Mouse (Mus musculus) erythroid progenitor cell, adult 5-6 weeks (primary cell): ENCODE results near the gene Pamr1. TPM values are rescaled to one million over a fixed set of nuclear protein-coding genes. Genes with fewer than 3 reads are reported as not detected.

ENCODE experiments used
- ATAC-seq: replicated peaks from 2 replicates; pipeline ENCODE4 v1.8.0; 2016; ENCODE audit warnings: moderate number of reproducible peaks, mild to moderate bottlenecking, moderate TSS enrichment, inconsistent platforms; ENCODE audit not compliant: poor library complexity, low FRiP score, severe bottlenecking
- total RNA-seq, 2 experiments: library from RNA; stranded (forward) in 1 of 2; stranded (reverse) in 1 of 2; fragments of 150-400 nt in 1 of 2; fragments of 186-747, 209-891 nt in 1 of 2; gene quantifications; 2 replicates each; pipeline versions ENCODE4 v1.2.3 to v1.2.4; 2015 to 2017; ENCODE audit warnings: low replicate concordance in 2 of 2

Pamr1 gene
- total RNA-seq (2015; ENCODE audit: low replicate concordance) (not detected in 2 replicates), total RNA-seq (2017; ENCODE audit: low replicate concordance) (not detected in 2 replicates)

DNA sequence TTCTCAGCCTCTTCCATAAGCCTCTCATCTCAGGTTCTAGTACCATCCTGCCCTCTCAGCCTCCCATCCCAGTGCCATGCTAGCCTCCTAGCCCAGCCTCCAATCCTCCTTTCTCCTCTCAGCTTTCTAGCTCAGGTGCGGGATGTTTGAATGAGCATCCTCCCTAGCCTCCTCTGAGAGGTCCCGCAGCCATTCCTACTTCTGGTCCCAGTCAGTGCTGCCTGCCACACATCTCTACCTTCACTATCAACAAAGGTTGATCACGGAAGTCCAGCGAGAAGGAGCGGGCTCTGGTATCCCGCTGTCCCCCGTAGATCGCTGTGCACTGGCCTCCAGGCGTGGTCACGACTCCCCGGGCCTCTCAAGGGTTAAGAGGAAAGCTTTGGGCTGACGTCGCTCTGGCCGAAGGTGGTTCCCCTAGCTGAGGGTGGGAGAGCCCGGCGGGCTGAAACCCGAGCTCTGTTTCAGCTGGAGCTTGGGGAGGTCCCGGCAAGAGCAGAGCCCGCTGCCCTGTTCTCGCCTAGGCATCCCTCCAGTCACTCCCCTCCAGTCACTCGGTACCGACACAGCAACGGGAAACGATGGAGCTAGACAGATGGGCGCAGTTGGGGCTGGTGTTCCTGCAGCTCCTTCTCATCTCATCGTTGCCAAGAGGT is at the start of gene Pamr1:
TSS of gene Pamr1 (plus strand) at position 402 of the 656 bp plus-strand sequence.
- no peak for ATAC-seq

DNA sequence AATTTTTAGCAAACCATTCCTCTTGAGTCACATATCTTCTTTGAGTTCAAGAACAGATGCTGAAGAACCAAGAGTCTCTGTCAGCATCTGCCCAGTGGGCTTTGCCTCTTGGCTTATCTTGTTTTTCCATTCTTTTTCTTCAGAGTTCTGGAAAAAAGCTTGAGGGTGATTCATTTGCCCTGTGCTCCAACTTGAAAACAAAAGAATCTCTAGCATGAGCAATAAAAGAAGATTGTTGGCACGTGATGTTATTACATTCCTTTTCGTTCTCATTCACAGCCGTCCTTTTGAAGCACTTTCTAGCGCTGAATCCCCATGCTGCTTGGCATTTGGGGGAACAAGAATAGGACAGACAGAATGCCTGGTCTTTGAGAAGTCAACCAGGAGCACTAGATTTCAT is 42.2 kb upstream of the Pamr1 start:
- no peak for ATAC-seq

DNA sequence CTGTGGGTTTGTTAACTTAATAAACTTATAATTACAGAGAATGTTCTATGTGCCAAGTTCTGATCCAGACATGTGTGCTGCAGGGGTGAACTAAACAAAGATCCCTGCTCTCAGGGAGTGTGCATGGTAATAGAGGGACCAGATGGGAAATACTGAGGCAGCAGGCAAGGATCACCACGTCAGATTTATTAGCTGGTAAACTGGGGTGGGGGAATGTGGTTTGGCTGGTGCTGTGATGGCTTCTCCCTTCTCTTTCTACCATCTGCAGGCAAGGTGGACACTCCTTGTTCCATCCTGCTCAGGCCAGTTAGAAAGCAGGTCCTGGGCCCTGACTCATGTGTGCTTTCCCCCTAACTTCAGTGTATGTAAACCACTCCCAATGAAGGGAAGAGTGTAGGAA is 41.7 kb upstream of the Pamr1 start:
- no peak for ATAC-seq

DNA sequence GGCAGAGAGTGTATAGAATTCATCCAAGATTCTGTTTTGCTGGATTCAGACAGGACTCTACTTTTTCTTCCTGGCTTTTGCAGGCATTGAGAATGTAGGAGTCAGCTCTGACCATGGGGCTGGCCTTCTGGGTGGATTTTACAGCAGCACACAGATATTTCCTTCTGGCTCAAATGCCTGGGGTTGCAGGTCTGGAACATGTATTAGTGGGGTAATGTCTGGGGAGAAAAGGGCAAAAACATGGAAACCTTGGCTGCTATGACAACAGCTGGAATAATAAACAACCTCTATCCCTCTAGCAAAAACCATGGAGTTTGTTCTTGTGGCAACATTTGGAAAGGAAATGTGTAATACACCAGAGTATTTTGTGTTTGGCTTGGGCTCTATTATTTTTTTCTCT is 29.9 kb upstream of the Pamr1 start:
- no peak for ATAC-seq

DNA sequence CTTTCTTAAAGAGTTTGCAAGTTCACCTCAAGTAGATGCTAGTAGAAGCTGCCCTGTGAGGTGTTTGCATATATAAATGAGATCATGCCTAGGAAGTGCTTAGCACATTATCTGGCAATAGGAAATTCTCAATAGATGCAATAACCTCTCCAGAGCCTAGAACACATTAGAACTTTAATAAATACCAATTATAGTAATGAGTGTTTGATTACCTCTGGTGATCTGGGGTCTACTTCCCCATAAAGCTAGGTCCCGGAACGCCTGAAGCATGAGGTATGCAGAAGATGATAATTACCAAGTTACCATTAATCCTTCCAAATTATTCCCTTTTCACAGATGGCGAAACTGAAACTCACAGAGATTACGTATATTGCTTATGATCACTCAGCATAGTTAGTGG is 22.2 kb upstream of the Pamr1 start:
- no peak for ATAC-seq

DNA sequence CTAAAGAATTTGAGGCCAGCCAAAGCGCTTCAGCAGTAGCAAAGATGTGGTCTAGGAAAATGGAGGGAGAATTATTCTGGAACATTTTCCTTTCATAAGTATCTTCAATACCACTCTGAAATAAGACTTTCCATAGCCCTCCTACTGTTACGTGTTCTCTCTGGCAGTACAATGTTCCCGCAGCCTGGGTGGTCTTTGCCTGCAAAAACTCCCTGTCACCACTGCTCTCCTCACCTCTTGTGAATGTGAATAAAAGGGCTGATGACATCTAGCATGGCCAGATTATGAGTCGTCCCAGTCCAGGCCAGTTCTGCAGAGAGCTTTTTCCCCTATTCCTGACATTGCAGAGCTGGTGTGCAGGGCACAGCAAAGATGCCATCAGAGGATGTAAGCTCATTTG is 16.4 kb upstream of the Pamr1 start:
- no peak for ATAC-seq

DNA sequence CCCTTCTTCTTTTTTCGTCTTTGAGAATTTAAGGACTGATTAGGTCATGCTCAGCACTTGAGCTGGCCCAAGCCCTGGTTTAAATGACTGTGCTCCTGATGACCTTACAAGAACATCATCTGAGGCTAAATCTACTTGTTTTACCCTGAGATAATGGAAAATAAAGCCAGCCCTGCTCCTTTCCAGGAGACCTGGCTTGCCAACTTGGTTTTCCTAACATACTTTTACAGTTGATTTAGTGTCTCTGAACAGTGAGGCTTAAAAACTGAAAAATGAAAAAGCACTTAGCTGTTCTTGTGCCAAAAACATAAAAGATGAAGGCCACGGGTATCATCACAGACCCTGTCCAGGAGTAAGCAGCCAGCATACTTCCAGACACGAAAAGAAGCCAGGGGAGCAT is 13.0 kb upstream of the Pamr1 start:
- ATAC-seq = no peak

DNA sequence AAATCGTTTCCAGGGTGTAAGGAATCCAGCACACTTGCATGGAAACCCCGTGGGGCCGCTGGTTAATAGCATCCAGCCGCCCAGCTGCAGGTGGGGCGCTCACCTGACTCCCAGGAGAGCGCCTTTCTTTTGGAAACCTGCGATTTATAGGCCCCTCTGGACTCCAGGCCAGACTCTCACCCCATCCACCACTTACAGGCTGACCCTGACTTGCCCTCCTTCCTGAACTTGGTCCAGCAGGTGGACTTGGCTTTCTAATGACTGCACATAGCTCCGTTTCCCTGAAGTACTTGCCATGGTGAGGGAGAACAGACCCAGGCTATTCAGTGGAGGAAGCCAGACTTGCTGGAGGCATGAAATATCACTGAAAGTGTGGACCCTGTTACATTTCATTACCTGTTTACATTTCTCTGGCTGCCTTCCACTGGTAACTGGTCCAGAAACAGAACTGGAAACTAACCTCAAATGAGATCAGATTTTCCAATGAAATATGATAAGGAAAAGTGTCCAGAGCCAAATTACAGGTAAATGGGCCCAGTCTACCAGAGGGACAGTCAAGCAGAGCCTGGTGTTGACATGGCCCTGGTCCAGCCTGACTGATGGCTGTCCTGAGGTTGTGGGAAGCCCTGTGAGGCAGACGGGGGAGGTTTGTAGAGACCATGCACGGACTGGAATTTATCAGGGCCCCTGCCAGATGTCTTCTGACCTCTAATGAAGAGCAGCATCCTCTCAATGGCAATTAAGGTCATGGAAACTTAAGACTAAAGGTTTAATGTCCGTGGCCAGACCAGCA is 9.2 kb upstream of the Pamr1 start:
- no peak for ATAC-seq

DNA sequence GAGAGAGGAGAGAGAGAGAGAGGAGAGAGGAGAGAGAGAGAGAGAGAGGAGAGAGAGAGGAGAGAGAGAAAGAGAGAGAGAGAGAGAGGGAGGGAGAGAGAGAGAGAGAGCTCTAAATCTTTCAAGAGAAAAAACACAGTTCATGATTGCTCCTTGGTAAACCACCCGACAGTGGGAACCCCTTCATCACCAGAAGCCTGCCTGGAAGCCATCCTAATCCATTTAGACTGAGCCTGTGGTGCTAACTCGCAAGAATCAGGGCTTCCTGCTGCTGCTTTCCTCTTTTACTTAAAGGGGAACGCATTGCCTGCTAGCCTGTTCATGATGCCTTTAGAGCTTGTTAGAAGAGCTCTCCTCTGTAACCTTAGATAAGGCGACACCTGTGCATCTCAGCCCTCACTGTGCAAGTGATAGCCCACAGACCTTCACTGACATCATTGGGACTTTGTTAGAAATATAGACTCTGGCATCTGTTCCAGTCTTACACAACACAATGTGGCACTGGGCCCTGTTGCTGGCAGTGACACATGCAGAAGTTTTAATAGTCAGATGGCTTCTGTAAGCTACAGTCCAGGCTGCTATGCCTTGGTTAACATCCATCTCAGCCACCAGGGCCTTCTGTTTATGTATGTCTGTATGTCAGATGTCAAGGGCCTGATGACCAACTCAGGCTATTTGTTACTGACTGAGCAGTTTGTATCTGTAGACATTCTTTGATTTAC is 8.2 kb upstream of the Pamr1 start:
- no peak for ATAC-seq

DNA sequence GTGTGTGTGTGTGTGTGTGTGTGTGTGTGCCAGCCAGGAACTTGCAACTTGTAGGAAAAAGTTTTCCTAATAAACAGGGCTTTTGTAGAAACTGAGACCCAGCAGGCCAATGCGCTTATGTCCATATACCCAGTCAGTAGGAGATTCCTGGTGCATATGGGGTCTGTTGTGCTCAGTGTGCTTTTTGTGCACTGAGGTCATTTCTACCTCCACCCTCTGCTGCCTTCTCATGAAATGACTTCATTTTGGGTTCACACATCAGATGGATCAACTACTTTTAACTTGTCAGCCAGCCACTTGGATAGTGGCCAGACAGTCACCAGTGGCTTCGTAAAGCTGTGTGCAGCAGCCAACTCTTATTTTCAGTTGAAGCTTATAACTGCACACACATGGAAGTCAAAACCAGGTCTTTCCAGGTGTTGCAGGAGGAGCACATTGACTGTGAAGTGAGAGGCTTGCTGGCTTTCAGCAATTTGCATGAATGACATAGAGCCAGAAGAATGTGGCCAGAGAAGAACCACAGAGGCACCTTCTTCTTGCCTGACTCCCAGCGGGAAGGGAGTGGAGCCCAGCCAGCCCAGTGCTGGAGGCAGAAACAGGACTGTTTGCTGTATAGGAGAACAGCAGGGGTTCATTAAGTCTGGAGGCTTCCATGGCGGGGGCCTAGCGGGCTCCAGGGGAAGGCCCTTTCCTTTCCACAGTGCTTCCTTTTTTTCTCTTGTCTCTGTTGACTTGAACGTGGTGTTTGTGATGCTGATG is 5.7 kb upstream of the Pamr1 start:
- ATAC-seq = no peak

DNA sequence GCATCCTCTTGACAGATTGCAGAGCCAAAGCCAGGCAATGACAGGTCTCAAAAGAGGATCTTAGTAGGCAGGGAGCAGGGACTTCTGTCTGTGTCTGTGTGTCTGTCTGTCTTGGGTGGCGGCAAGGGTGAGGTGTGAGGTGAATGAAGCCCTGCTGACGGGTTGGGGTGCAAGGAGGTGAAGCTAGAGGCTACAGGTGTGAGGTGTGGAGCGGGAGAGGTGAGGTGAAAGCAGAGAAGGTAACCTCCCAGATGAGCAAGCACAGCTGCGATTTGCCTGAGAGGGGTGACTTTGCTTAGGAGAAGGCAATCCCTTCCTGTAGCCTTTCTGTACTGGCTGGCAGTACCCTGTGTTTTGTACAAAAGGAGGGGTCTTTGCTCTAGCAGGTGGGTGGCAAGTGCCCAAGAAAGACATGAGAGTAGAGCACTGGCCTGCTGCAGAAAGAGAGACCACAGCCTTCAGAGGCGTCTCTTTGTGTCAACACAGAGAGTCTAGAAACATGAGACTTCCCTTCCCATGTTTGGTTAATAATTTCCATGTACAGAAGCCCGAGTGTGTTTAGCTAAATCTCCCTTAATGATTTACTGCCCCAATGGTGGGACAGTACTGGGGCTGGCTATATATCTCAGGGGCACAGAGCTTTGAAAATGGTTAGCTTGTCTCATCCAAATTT is 1.2 kb downstream of the Pamr1 start:
- no peak for ATAC-seq

DNA sequence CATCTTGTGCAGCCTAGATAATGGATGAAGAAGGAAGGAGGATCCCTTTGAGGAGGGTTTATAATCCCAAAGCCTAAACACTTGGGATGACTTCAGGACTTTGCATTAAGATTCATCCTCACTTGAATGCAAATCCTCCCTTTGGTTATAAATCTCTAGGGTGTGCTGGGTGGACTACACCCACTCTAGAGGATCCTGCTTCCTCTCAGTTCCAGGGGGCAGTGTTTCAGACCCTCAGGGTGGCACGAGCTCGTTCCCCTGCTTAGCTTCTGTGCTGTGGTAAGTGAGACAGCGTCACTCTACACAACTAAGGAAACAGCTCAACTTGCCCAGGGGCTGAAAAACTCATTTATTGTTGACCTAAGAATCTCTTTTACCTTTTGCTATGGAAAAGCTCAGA is 1.8 kb downstream of the Pamr1 start:
- ATAC-seq = no peak

DNA sequence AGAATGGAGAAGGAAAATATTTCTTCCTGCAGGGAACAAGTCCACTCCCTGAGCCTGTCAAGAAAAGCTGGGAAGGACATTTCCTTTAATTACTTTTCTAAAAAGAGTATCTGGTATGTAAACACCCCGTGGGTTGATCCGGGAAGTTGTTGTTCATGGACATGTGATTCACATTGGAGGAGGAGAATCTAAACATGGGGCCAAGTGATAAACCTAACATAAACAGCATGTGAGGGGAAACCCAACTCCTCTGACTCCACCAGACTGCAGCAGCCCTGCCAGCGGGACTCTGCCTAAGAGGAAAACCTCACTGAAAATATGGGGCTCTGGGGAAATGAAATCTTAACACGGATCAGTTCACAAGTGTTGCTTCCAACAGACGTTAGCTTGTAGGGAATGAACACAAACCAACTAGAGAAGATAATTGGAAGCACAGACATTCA is 2.3 kb downstream of the Pamr1 start:
- ATAC-seq = no peak

DNA sequence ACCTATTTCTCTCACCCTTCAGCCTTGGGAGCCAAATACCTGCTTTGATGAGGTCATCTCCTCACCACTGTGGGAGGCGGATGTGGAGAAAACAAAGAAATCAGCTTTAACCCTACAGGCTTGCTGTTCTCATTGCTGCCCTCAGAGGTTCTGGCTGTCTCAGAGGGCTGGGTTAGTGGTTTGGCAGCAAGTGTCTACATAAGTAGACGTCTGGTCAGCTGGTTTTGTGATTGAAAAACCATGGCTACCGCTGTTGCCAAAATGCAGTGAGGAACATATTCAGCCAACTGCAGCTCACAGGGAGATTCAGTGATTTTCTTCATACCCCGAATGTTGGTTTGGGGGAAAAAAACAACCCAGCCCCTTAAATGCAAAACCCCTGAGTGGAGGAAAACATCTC is 7.3 kb downstream of the Pamr1 start:
- ATAC-seq = no peak

DNA sequence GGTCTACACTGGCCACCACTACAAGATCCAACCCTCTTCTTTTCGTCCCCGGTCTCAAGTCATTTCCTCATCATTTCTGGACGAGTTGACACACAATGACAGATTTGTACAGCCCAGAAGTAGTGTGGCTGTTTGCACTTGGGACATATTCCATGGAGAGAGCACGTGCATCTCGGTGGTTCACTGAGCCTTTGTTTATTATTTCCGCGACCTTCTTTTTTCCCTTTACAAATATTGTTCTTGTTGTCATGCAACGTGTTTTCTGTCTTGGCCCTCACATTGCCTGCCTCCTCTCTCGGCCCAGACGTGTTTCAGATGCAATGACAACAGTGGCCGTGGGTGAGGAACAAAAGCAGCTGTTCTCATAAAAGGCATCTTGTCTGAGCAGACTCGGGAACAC is 9.2 kb downstream of the Pamr1 start:
- no peak for ATAC-seq

DNA sequence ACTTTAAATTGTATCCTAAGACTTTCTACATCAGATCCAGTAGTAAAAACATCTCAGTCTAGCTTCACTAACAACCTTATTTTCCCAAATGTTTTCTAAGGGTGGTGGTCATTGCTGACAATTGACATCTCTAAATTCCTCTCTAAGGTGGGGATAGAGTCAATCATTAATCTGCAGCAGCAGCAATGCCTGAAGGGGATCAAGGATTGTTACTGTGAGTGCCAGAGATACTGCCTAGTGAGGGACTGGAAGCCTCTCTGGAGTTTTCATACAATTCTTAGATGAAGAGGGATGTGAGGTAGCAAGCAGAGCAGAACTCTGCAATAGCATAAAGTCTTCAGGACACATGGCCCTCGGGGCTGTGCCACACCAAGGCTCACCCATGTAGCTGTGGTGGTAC is 14.0 kb downstream of the Pamr1 start:
- ATAC-seq = no peak

DNA sequence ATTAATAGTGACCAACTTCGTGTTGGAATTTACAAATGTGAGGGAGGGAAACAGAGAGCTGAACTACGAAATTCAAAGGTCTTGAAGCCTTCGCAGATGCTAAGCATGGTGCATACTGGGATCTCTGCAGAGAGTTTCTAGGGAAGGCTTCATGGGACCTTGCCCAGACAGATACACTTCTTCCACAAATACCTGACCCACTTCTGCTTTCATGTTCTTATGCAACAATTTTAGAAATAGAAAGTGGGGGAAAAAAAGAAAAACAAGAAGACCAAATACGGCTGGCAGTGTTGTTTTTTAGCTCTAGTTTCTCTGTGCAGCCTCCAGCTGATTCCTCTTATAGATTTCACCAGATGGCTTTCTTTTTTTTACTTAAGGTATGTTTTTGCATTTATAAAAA is 29.4 kb downstream of the Pamr1 start:
- no peak for ATAC-seq

DNA sequence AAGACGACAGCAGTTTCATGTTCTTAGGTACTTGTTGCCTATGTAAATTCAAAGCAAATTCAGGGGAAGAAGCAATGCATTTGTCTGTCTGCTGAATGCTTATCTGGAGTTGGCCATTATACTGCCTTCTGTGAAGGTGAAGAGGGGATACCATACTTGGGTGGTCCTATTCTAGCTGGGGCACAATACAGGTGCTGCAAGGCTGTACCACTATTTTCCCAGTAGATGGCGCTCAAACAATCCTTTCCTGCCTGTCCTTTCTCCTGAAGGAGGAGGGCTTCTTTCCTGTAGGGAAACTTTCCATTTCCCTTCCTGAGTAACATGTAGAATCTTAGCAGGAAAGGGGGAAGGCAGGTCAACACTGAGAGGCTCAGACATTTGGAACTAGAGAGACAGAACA is 40.2 kb downstream of the Pamr1 start:
- no peak for ATAC-seq

DNA sequence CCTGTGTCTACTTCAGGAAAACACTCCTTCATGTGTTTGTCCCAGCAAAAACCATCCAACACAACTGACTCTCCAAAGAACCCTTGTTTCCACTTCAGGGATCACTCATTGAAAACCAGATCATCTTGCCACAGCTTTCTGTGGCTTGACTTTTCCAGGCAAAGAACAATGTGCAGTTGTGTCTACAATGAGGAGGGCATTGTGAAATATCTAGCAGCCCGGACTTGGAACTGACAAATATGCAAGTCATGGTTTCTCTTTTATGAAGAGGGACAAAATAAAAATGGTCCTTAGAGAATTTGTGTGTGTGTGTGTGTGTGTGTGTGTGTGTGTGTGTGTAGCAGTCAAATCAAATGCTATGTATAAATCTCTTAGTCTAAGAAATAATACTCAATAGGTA is 44.7 kb downstream of the Pamr1 start:
- no peak for ATAC-seq
